Mouse (Mus musculus) gastrocnemius, postnatal 25 days (tissue): ENCODE data around the gene Ino80. TPM values are rescaled to one million over a fixed set of nuclear protein-coding genes. Genes with fewer than 3 reads are reported as not detected.

ENCODE experiments used
- DNase-seq: peaks from one replicate; pipeline ENCODE4 v3.0.0; 2022
- total RNA-seq, 2 experiments: library from RNA; stranded (reverse); gene quantifications; 1 replicate in 1 of 2; 2 replicates in 1 of 2; pipeline ENCODE4 v1.2.3; 2021

The Ino80 gene
- total RNA-seq, 2 experiments from 2014 or later: 9.5 to 12.5 TPM

DNA sequence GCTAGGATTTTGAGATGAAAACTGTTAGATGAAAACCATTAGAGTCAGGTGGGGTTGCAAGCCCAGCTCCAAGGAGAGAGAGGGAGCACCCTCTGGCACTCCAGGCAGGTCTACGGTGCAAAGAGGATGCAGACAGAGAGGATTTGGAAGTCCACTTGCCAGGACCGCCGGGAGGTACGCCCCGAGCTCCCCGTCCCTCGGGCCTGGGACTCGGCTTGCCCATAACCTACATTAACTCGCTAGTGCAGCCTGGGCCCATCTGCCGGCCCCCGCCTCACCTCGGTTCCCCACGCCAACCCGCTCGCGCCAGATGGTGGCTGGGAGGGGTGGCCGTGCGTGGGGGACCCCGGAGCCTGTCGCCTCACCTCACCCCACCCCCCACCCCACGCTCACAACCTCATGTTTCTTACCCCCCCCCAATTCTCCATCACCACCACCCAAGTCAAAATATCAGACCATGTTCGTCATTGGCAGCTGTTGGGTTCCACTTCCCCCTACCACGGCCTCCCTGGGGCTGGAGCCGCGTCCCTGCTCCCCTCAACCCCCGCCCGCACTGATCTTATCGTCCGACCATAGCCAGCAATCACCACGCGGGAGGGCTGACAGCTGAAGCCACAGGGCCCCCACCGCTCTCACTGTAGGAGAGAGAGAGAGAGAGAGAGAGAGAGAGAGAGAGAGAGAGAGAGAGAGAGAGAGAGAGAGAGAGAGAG, 153.5 kb downstream of the Ino80 start:
- DNase-seq: no peak

Other genes starting within 250 kb of the Ino80 start
- gene Ppp1r14d, start 247.8 kb downstream of the Ino80 start, total RNA-seq: not detected
- gene Spint1, start 240.3 kb downstream of the Ino80 start, total RNA-seq: under 1 TPM in 1 of 2 experiments, not detected in 1; 0.10 TPM
- gene Rhov, start 206.4 kb downstream of the Ino80 start, total RNA-seq: not detected
- 1 to 10 TPM; 7.8 to 8.1 TPM for gene Vps18, start 188.9 kb downstream of the Ino80 start, total RNA-seq
- gene Dll4, start 151.9 kb downstream of the Ino80 start, total RNA-seq: 1 to 10 TPM; 3.2 to 4.5 TPM
- 10 to 100 TPM; 14.2 to 69.5 TPM for gene Chac1, start 126.5 kb downstream of the Ino80 start, total RNA-seq
- gene Exd1, start 69.9 kb upstream of the Ino80 start, total RNA-seq: under 1 TPM; 0.51 to 0.82 TPM
- 10 to 100 TPM; 60.8 to 84.9 TPM for gene Chp1, start 70.0 kb upstream of the Ino80 start, total RNA-seq
- gene Nusap1, start 140.6 kb upstream of the Ino80 start, total RNA-seq: under 1 TPM; 0.46 to 0.54 TPM
- gene Oip5, start 140.8 kb upstream of the Ino80 start, total RNA-seq: under 1 TPM in 1 of 2 experiments, not detected in 1; 0.32 TPM
- gene Ndufaf1, start 185.1 kb upstream of the Ino80 start, total RNA-seq: 10 to 100 TPM; 44.2 to 51.0 TPM
- 10 to 100 TPM; 18.4 to 22.0 TPM for gene Rtf1, start 197.4 kb upstream of the Ino80 start, total RNA-seq